Mouse (Mus musculus) lung, embryonic 16.5 days (tissue): Measurements from ENCODE around the gene Cdc40. TPM values are rescaled to one million over a fixed set of nuclear protein-coding genes. Genes with fewer than 3 reads are reported as not detected.

Source experiments
- ATAC-seq: fragments of 200-750 bp; cut with Nextera tagmentation; 2 replicates; pipeline ENCODE4 v1.8.0; 2017; ENCODE audit warnings: low read depth, mild to moderate bottlenecking, moderate library complexity
- H3K27ac ChIP-seq: fragments of 300-500 bp; sonication (generic); 2 replicates; pipeline ENCODE4 v1.5.1; 2014; ENCODE audit warnings: mild to moderate bottlenecking, control low read depth, low read length
- H3K27me3 ChIP-seq: fragments of 300-500 bp; sonication (generic); 2 replicates; pipeline ENCODE4 v1.6.1; 2014; ENCODE audit warnings: low read depth, low read length, mixed read lengths; ENCODE audit not compliant: control insufficient read depth, insufficient read depth
- H3K36me3 ChIP-seq: fragments of 300-500 bp; sonication (generic); 2 replicates; pipeline ENCODE4 v1.6.1; 2014; ENCODE audit warnings: low read length; ENCODE audit not compliant: control insufficient read depth, insufficient read depth
- H3K4me1 ChIP-seq: fragments of 300-500 bp; sonication (generic); replicated peaks from 2 replicates; pipeline ENCODE4 v1.6.1; 2014; ENCODE audit warnings: low read length, mixed read lengths; ENCODE audit not compliant: control insufficient read depth, insufficient read depth
- H3K4me2 ChIP-seq: fragments of 300-500 bp; sonication (generic); 2 replicates; pipeline ENCODE4 v1.6.1; 2014; ENCODE audit warnings: low read depth, low read length, control low read depth
- H3K4me3 ChIP-seq: fragments of 300-500 bp; sonication (generic); 2 replicates; pipeline ENCODE4 v1.5.1; 2014; ENCODE audit warnings: mild to moderate bottlenecking, low read length, control low read depth
- H3K9ac ChIP-seq: fragments of 300-500 bp; sonication (generic); 2 replicates; pipeline ENCODE4 v1.6.1; 2014; ENCODE audit warnings: low read length, control low read depth
- H3K9me3 ChIP-seq: fragments of 300-500 bp; sonication (generic); 2 replicates; pipeline ENCODE4 v1.6.1; 2016; ENCODE audit warnings: low read length; ENCODE audit not compliant: control insufficient read depth
- WGBS: fragments of 180-500 bp; shearing (Covaris S2); extraction: QIAGEN DNeasy Blood & Tissue Kit; methylation state at CpG from one replicate; pipeline ENCODE4 v1.1.7; 2014; 5-methylcytosine and 5-hydroxymethylcytosine counted together
- polyA plus RNA-seq: library from polyadenylated mRNA; unstranded; fragments of >200 nt; fragmentation: Nextera tagmentation; extraction: Ambion mirVana; gene quantifications from 2 replicates; pipeline ENCODE4 v1.2.1, GENCODE M21; 2015

The Cdc40 gene
- polyA plus RNA-seq, 1 experiment from 2014 or later = 33.6 TPM

GRCm38 (mm10) chr10:40879969-40880368 is 3.1 kb downstream of the Cdc40 start:
- H3K36me3 ChIP-seq = 0 out of 2 replicates have a peak, but pooled peaks cover 2% of the 10 kb centered on the region
- no peaks in the 10 kb centered on the region for H3K9me3 ChIP-seq
- ATAC-seq = no peak
- no peaks in the 10 kb centered on the region for H3K27me3 ChIP-seq
- no peak overlapping the region for H3K27ac ChIP-seq
- no peak overlapping the region for H3K9ac ChIP-seq
- H3K4me1 ChIP-seq = peaks cover 7% of the 10 kb centered on the region
- no peak overlapping the region for H3K4me3 ChIP-seq
- no peak overlapping the region for H3K4me2 ChIP-seq
- WGBS = 82% methylated on average over 9 of the region's 9 CpGs

GRCm38 (mm10) chr10:40878246-40878645 is 4.9 kb downstream of the Cdc40 start:
- no peak overlapping the region for H3K9ac ChIP-seq
- WGBS = 82% methylated on average over 3 of the region's 3 CpGs
- H3K9me3 ChIP-seq = no peaks in the 10 kb centered on the region
- H3K27me3 ChIP-seq = no peaks in the 10 kb centered on the region
- H3K4me1 ChIP-seq = peaks cover 7% of the 10 kb centered on the region
- no peak for ATAC-seq
- no peak overlapping the region for H3K4me3 ChIP-seq
- H3K36me3 ChIP-seq = 0 out of 2 replicates have a peak, but pooled peaks cover 2% of the 10 kb centered on the region
- no peak overlapping the region for H3K4me2 ChIP-seq
- no peak overlapping the region for H3K27ac ChIP-seq

- no peaks in the 10 kb centered on the region for H3K9me3 ChIP-seq
- WGBS = 86% methylated on average over 2 of the region's 2 CpGs
- no peaks in the 10 kb centered on the region for H3K4me1 ChIP-seq
- H3K4me2 ChIP-seq = no peak overlapping the region
- H3K27me3 ChIP-seq = no peaks in the 10 kb centered on the region
- H3K9ac ChIP-seq = no peak overlapping the region
- no peaks in the 10 kb centered on the region for H3K36me3 ChIP-seq
- H3K27ac ChIP-seq = no peak overlapping the region
- ATAC-seq = no peak
- no peak overlapping the region for H3K4me3 ChIP-seq
Measured at GRCm38 (mm10) chr10:40872052-40872451, 11.1 kb downstream of the Cdc40 start.

GRCm38 (mm10) chr10:40871301-40871700 is 11.8 kb downstream of the Cdc40 start:
- WGBS = 68% methylated on average over 2 of the region's 2 CpGs
- H3K27ac ChIP-seq = no peak overlapping the region
- no peaks in the 10 kb centered on the region for H3K4me1 ChIP-seq

GRCm38 (mm10) chr10:40868081-40868480 is 15.0 kb downstream of the Cdc40 start:
- 82% methylated on average over 2 of the region's 2 CpGs for WGBS
- H3K4me1 ChIP-seq = no peaks in the 10 kb centered on the region
- no peak overlapping the region for H3K4me2 ChIP-seq
- no peaks in the 10 kb centered on the region for H3K27me3 ChIP-seq
- H3K27ac ChIP-seq = no peak overlapping the region
- H3K9ac ChIP-seq = no peak overlapping the region
- H3K9me3 ChIP-seq = peaks cover 2% of the 10 kb centered on the region; the same call in 1 of the 2 replicates
- peaks cover 12% of the 10 kb centered on the region for H3K36me3 ChIP-seq
- no peak for ATAC-seq
- H3K4me3 ChIP-seq = no peak overlapping the region

More at GRCm38 (mm10) chr10:40871301-40871700, 11.8 kb downstream of the Cdc40 start:
- H3K4me3 ChIP-seq = no peak overlapping the region
- no peaks in the 10 kb centered on the region for H3K9me3 ChIP-seq
- H3K9ac ChIP-seq = no peak overlapping the region
- no peaks in the 10 kb centered on the region for H3K36me3 ChIP-seq
- no peak overlapping the region for H3K4me2 ChIP-seq
- no peak for ATAC-seq
- no peaks in the 10 kb centered on the region for H3K27me3 ChIP-seq

GRCm38 (mm10) chr10:40857599-40857998 is 25.5 kb downstream of the Cdc40 start:
- no peaks in the 10 kb centered on the region for H3K36me3 ChIP-seq
- no peak overlapping the region for H3K4me2 ChIP-seq
- no peaks in the 10 kb centered on the region for H3K4me1 ChIP-seq
- no peak for ATAC-seq
- WGBS = 69% methylated on average over 8 of the region's 8 CpGs
- H3K4me3 ChIP-seq = no peak overlapping the region
- no peaks in the 10 kb centered on the region for H3K9me3 ChIP-seq
- no peaks in the 10 kb centered on the region for H3K27me3 ChIP-seq
- H3K27ac ChIP-seq = no peak overlapping the region
- H3K9ac ChIP-seq = no peak overlapping the region

GRCm38 (mm10) chr10:40856703-40857102 is 26.4 kb downstream of the Cdc40 start:
- no peak for ATAC-seq
- H3K9ac ChIP-seq = no peak overlapping the region
- no peak overlapping the region for H3K4me3 ChIP-seq
- H3K36me3 ChIP-seq = no peaks in the 10 kb centered on the region
- 84% methylated on average over 7 of the region's 7 CpGs for WGBS
- H3K27ac ChIP-seq = no peak overlapping the region
- no peaks in the 10 kb centered on the region for H3K4me1 ChIP-seq
- H3K27me3 ChIP-seq = no peaks in the 10 kb centered on the region
- no peaks in the 10 kb centered on the region for H3K9me3 ChIP-seq
- no peak overlapping the region for H3K4me2 ChIP-seq

GRCm38 (mm10) chr10:40855616-40856015 is 27.5 kb downstream of the Cdc40 start:
- 53% methylated on average over 2 of the region's 2 CpGs for WGBS

GRCm38 (mm10) chr10:40851138-40851537 is 32.0 kb downstream of the Cdc40 start:
- Histone ChIP-seq H3K27me3 (no peaks in the 10 kb centered on the region), H3K9me3 (no peaks in the 10 kb centered on the region), H3K9ac (no peak overlapping the region), H3K27ac (no peak overlapping the region), H3K4me2 (no peak overlapping the region), H3K4me1 (no peaks in the 10 kb centered on the region), H3K36me3 (0 out of 2 replicates have a peak, but pooled peaks cover 5% of the 10 kb centered on the region), H3K4me3 (no peak overlapping the region)
- no peak for ATAC-seq

More at GRCm38 (mm10) chr10:40855616-40856015, 27.5 kb downstream of the Cdc40 start:
- ATAC-seq = no peak
- Histone ChIP-seq H3K4me3 (no peak overlapping the region), H3K4me2 (no peak overlapping the region), H3K4me1 (no peaks in the 10 kb centered on the region), H3K27me3 (no peaks in the 10 kb centered on the region), H3K27ac (no peak overlapping the region), H3K9ac (no peak overlapping the region), H3K9me3 (no peaks in the 10 kb centered on the region), H3K36me3 (no peaks in the 10 kb centered on the region)

- H3K4me2 ChIP-seq = no peak overlapping the region
- 0 out of 2 replicates have a peak, but pooled peaks cover 5% of the 10 kb centered on the region for H3K36me3 ChIP-seq
- H3K27ac ChIP-seq = no peak overlapping the region
- ATAC-seq = no peak
- H3K27me3 ChIP-seq = no peaks in the 10 kb centered on the region
- no peak overlapping the region for H3K4me3 ChIP-seq
- WGBS = 89% methylated on average over 2 of the region's 2 CpGs
- H3K9me3 ChIP-seq = no peaks in the 10 kb centered on the region
- no peak overlapping the region for H3K9ac ChIP-seq
- no peaks in the 10 kb centered on the region for H3K4me1 ChIP-seq
Measured at GRCm38 (mm10) chr10:40850644-40851043, 32.5 kb downstream of the Cdc40 start.
